Mouse (Mus musculus) gastrocnemius, adult 8-10 months (tissue): ENCODE data around the gene Ptk7. TPM values are rescaled to one million over a fixed set of nuclear protein-coding genes. Genes with fewer than 3 reads are reported as not detected.
"Not testable (repeated sequence)": the region's sequence is repeated elsewhere in the genome, so short reads cannot be mapped to it uniquely, and the experiment has no call there.

Source experiments
- DNase-seq, 2 experiments: peaks; one replicate each; pipeline ENCODE4 v3.0.0; 2022; ENCODE audit warnings: low spot score in 2 of 2
- total RNA-seq, 4 experiments: library from RNA; stranded (reverse); gene quantifications; 2 replicates each; pipeline ENCODE4 v1.2.4; 2022

The Ptk7 gene
- total RNA-seq, 4 experiments from 2014 or later, result 0.15 to 0.38 (median 0.30) TPM

- not testable (repeated sequence) for DNase-seq
Observed at GRCm38 (mm10) chr17:46557321-46557720, 72.0 kb downstream of the Ptk7 start.

- DNase-seq, result no peak
Observed at GRCm38 (mm10) chr17:46556584-46556945, 72.7 kb downstream of the Ptk7 start.

- DNase-seq, result peak; percentile 95 to 96
Observed at GRCm38 (mm10) chr17:46555673-46556583, 73.4 kb downstream of the Ptk7 start, which contains the start of gene Srf. Gene Srf, minus strand, starts transcription at chr17:46556175.

GRCm38 (mm10) chr17:46554977-46555672 is 74.2 kb downstream of the Ptk7 start:
- DNase-seq, result peak in 1 of 2 experiments; percentile 22

- DNase-seq, result no peak
Observed at GRCm38 (mm10) chr17:46554646-46554976, 74.7 kb downstream of the Ptk7 start.

GRCm38 (mm10) chr17:46553926-46554325 is 75.4 kb downstream of the Ptk7 start:
- DNase-seq, result no peak

GRCm38 (mm10) chr17:46553469-46553868 is 75.8 kb downstream of the Ptk7 start:
- DNase-seq, result no peak

GRCm38 (mm10) chr17:46552841-46553423 is 76.4 kb downstream of the Ptk7 start:
- DNase-seq, result peak; percentile 87 to 92

GRCm38 (mm10) chr17:46552151-46552550 is 77.2 kb downstream of the Ptk7 start:
- no peak for DNase-seq

GRCm38 (mm10) chr17:46551369-46551768 is 77.9 kb downstream of the Ptk7 start:
- no peak for DNase-seq

GRCm38 (mm10) chr17:46550904-46551303 is 78.4 kb downstream of the Ptk7 start:
- no peak for DNase-seq

- DNase-seq, result no peak
Observed at GRCm38 (mm10) chr17:46549642-46550041, 79.7 kb downstream of the Ptk7 start.

- DNase-seq, result no peak
Observed at GRCm38 (mm10) chr17:46549193-46549592, 80.1 kb downstream of the Ptk7 start.

GRCm38 (mm10) chr17:46548741-46549140 is 80.6 kb downstream of the Ptk7 start:
- DNase-seq, result no peak

GRCm38 (mm10) chr17:46547923-46548322 is 81.4 kb downstream of the Ptk7 start:
- DNase-seq, result no peak

GRCm38 (mm10) chr17:46546995-46547394 is 82.3 kb downstream of the Ptk7 start:
- DNase-seq, result no peak

GRCm38 (mm10) chr17:46546591-46546990 is 82.7 kb downstream of the Ptk7 start:
- DNase-seq, result no peak

GRCm38 (mm10) chr17:46545813-46546564 is 83.3 kb downstream of the Ptk7 start, which contains the start of gene Cul9:
Gene Cul9, minus strand, starts transcription at chr17:46546388.
- DNase-seq, result peak; percentile 56 to 70

GRCm38 (mm10) chr17:46543661-46544060 is 85.6 kb downstream of the Ptk7 start:
- DNase-seq, result no peak

GRCm38 (mm10) chr17:46525579-46526307 is 103.6 kb downstream of the Ptk7 start:
- peak; percentile 20 to 46 for DNase-seq

- no peak for DNase-seq
Observed at GRCm38 (mm10) chr17:46525065-46525464, 104.2 kb downstream of the Ptk7 start.
